Mouse (Mus musculus) retina, postnatal 7 days (tissue): ENCODE measurements around the gene Tcf20.
"Not testable (repeated sequence)": the region's sequence is repeated elsewhere in the genome, so short reads cannot be mapped to it uniquely, and the experiment has no call there.

Experiments
- DNase-seq: peaks from one replicate; pipeline ENCODE4 v3.0.0-alpha.2; 2012; ENCODE audit warnings: low read depth, low spot score

The Tcf20 gene

GRCm38 (mm10) chr15:82899676-82900301, 87.9 kb downstream of the Tcf20 start:
- peak; percentile 69 for DNase-seq

GRCm38 (mm10) chr15:82898740-82899675, 88.7 kb downstream of the Tcf20 start:
- no peak for DNase-seq

- no peak for DNase-seq
These were observed 89.4 kb downstream of the Tcf20 start for GRCm38 (mm10) chr15:82898141-82898739.

GRCm38 (mm10) chr15:82896336-82896735, 91.3 kb downstream of the Tcf20 start:
- DNase-seq = no peak

GRCm38 (mm10) chr15:82890470-82890869, 97.2 kb downstream of the Tcf20 start:
- no peak for DNase-seq

GRCm38 (mm10) chr15:82889426-82889825, 98.2 kb downstream of the Tcf20 start:
- no peak for DNase-seq

GRCm38 (mm10) chr15:82888466-82888865, 99.2 kb downstream of the Tcf20 start:
- DNase-seq = no peak

GRCm38 (mm10) chr15:82877309-82877708, 110.4 kb downstream of the Tcf20 start:
- no peak for DNase-seq

- no peak for DNase-seq
These were observed 110.8 kb downstream of the Tcf20 start for GRCm38 (mm10) chr15:82876863-82877262.

GRCm38 (mm10) chr15:82872037-82872436, 115.6 kb downstream of the Tcf20 start:
- no peak for DNase-seq

GRCm38 (mm10) chr15:82866286-82866685, 121.4 kb downstream of the Tcf20 start:
- not testable (repeated sequence) for DNase-seq

- DNase-seq = no peak
These were observed 124.0 kb downstream of the Tcf20 start for GRCm38 (mm10) chr15:82863674-82864073.

- DNase-seq = no peak
These were observed 130.9 kb downstream of the Tcf20 start for GRCm38 (mm10) chr15:82856652-82857378.

GRCm38 (mm10) chr15:82856065-82856464, 131.6 kb downstream of the Tcf20 start:
- no peak for DNase-seq

GRCm38 (mm10) chr15:82839146-82839545, 148.5 kb downstream of the Tcf20 start:
- no peak for DNase-seq

- no peak for DNase-seq
These were observed 157.8 kb downstream of the Tcf20 start for GRCm38 (mm10) chr15:82829917-82830316.

GRCm38 (mm10) chr15:82825866-82826265, 161.8 kb downstream of the Tcf20 start:
- no peak for DNase-seq

- no peak for DNase-seq
These were observed 165.3 kb downstream of the Tcf20 start for GRCm38 (mm10) chr15:82822347-82822746.

GRCm38 (mm10) chr15:82821657-82822056, 166.0 kb downstream of the Tcf20 start:
- no peak for DNase-seq

- no peak for DNase-seq
These were observed 172.4 kb downstream of the Tcf20 start for GRCm38 (mm10) chr15:82815296-82815695.

- DNase-seq = peak; percentile 59
These were observed 172.9 kb downstream of the Tcf20 start for GRCm38 (mm10) chr15:82814806-82815205.

GRCm38 (mm10) chr15:82814321-82814720, 173.4 kb downstream of the Tcf20 start:
- no peak for DNase-seq
